In genomic region chr4:139493227-139494025, GRCm38 (mm10) we compare ENCODE assay signal across 8 mouse cellular contexts. TPM values are rescaled to one million over a fixed set of nuclear protein-coding genes. Genes with fewer than 3 reads are reported as not detected.
DNase-seq lines count a peak whose midpoint lies in the region; ATAC-seq and TF ChIP-seq lines count a peak whose summit lies in the region.
"Had no signal": no experiment of that assay in that cellular context is flagged by ENCODE, and none has a peak within 500 bp of the region (broad histone marks: within the 10 kb centered on the region; RNA-seq: fewer than 3 reads in every experiment).

No protein-coding gene starts in this region.

- TF ChIP-seq CTCF in G1E (IDR thresholded peaks at IDR 0.05; ENCODE audit: low read depth, low read length), result no peak
- TF ChIP-seq CTCF in intestine, postnatal 0 days (IDR thresholded peaks at IDR 0.05; ENCODE audit: low read depth), result no peak

- H3K4me1 ChIP-seq in G1E (ENCODE audit: insufficient read depth, low read depth, low read length), result peaks cover 25% of the 10 kb centered on the region
- peaks cover 20% of the 10 kb centered on the region for H3K4me1 ChIP-seq in embryonic facial prominence, embryonic 10.5 days
- H3K4me1 ChIP-seq in liver, embryonic 13.5 days (replicated peaks), result 0 out of 2 replicates have a peak, but pooled peaks cover 3% of the 10 kb centered on the region
- H3K4me1 ChIP-seq in intestine, postnatal 0 days (replicated peaks; ENCODE audit: control insufficient read depth, insufficient read depth, low read length), result no peaks in the 10 kb centered on the region
- no peaks in the 10 kb centered on the region for H3K4me1 ChIP-seq in midbrain, embryonic 14.5 days (ENCODE audit: control insufficient read depth, insufficient read depth, low read length)

- ATAC-seq in G1E (ENCODE audit: extremely low read depth, insufficient number of reproducible peaks, low FRiP score, poor library complexity, severe bottlenecking), result no peak
- ATAC-seq in liver, embryonic 13.5 days (ENCODE audit: low read depth), result no peak
- no peak for ATAC-seq in intestine, postnatal 0 days
- ATAC-seq in midbrain, embryonic 14.5 days (ENCODE audit: low FRiP score, low TSS enrichment), result no peak

- WGBS in embryonic facial prominence, embryonic 10.5 days, result 76% methylated on average over 9 of the region's 9 CpGs
- WGBS in liver, embryonic 13.5 days (ENCODE audit: insufficient replicate concordance), result 37% methylated on average over 9 of the region's 9 CpGs
- 67% methylated on average over 9 of the region's 9 CpGs for WGBS in intestine, postnatal 0 days
- 80% methylated on average over 9 of the region's 9 CpGs for WGBS in midbrain, embryonic 14.5 days

- H3K9ac ChIP-seq in liver, embryonic 13.5 days, result no peak overlapping the region
- H3K9ac ChIP-seq in intestine, postnatal 0 days (ENCODE audit: low read depth, low read length), result no peak overlapping the region
- H3K9ac ChIP-seq in midbrain, embryonic 14.5 days (replicated peaks; ENCODE audit: low read length), result no peak overlapping the region

- H3K4me3 ChIP-seq in G1E (ENCODE audit: low read depth, low read length), result no peak overlapping the region
- H3K4me3 ChIP-seq in embryonic facial prominence, embryonic 10.5 days, result no peak overlapping the region
- H3K4me3 ChIP-seq in liver, embryonic 13.5 days (replicated peaks), result no peak overlapping the region
- H3K4me3 ChIP-seq in intestine, postnatal 0 days (ENCODE audit: low read depth, low read length), result no peak overlapping the region
- no peak overlapping the region for H3K4me3 ChIP-seq in midbrain, embryonic 14.5 days (replicated peaks; ENCODE audit: low read depth, low read length)
- H3K4me3 ChIP-seq: heart, adult 2 months had no signal

- no peak overlapping the region for H3K4me2 ChIP-seq in liver, embryonic 13.5 days
- H3K4me2 ChIP-seq in intestine, postnatal 0 days (replicated peaks; ENCODE audit: low read depth), result no peak overlapping the region
- H3K4me2 ChIP-seq in midbrain, embryonic 14.5 days (ENCODE audit: low read length), result no peak overlapping the region

- no peaks in the 10 kb centered on the region for H3K9me3 ChIP-seq in G1E (replicated peaks)
- H3K9me3 ChIP-seq in embryonic facial prominence, embryonic 10.5 days, result no peaks in the 10 kb centered on the region
- H3K9me3 ChIP-seq in liver, embryonic 13.5 days (replicated peaks), result no peaks in the 10 kb centered on the region
- no peaks in the 10 kb centered on the region for H3K9me3 ChIP-seq in intestine, postnatal 0 days (ENCODE audit: control insufficient read depth)
- no peaks in the 10 kb centered on the region for H3K9me3 ChIP-seq in midbrain, embryonic 14.5 days (ENCODE audit: control insufficient read depth, low read length)

- H3K36me3 ChIP-seq in G1E (replicated peaks), result peaks cover 49% of the 10 kb centered on the region
- H3K36me3 ChIP-seq in embryonic facial prominence, embryonic 10.5 days (replicated peaks), result peaks cover 41% of the 10 kb centered on the region
- H3K36me3 ChIP-seq in liver, embryonic 13.5 days, result peaks cover 33% of the 10 kb centered on the region
- H3K36me3 ChIP-seq in intestine, postnatal 0 days (ENCODE audit: control insufficient read depth, insufficient read depth), result peaks cover 38% of the 10 kb centered on the region
- H3K36me3 ChIP-seq in midbrain, embryonic 14.5 days (ENCODE audit: control insufficient read depth, insufficient read depth, low read length), result peaks cover 38% of the 10 kb centered on the region

- DNase-seq in 416B (ENCODE audit: low read depth), result peak; percentile 56
- DNase-seq in G1E (ENCODE audit: low spot score), result peak; percentile 42
- no peak for DNase-seq in embryonic facial prominence, embryonic 10.5 days (ENCODE audit: low spot score)
- DNase-seq in liver, embryonic 13.5 days, result peak; percentile 15
- DNase-seq in thymus, postnatal 0 days (ENCODE audit: low spot score), result no peak
- no peak for DNase-seq in midbrain, embryonic 14.5 days

- H3K27ac ChIP-seq in embryonic facial prominence, embryonic 10.5 days (replicated peaks), result 0 out of 2 replicates have a peak overlapping the region, but pooled peaks have one; percentile 7
- H3K27ac ChIP-seq in liver, embryonic 13.5 days, result no peak overlapping the region
- H3K27ac ChIP-seq in intestine, postnatal 0 days (ENCODE audit: low read depth, low read length), result no peak overlapping the region
- no peak overlapping the region for H3K27ac ChIP-seq in midbrain, embryonic 14.5 days (replicated peaks; ENCODE audit: low read depth, low read length)
- H3K27ac ChIP-seq: heart, adult 2 months had no signal

- H3K27me3 ChIP-seq in G1E (ENCODE audit: insufficient read depth, low read length), result peaks cover 22% of the 10 kb centered on the region; the same call in 1 of the 2 replicates
- H3K27me3 ChIP-seq in embryonic facial prominence, embryonic 10.5 days (replicated peaks; ENCODE audit: low read depth, poor library complexity, severe bottlenecking), result no peaks in the 10 kb centered on the region
- H3K27me3 ChIP-seq in liver, embryonic 13.5 days, result no peaks in the 10 kb centered on the region
- H3K27me3 ChIP-seq in intestine, postnatal 0 days (replicated peaks; ENCODE audit: control insufficient read depth, insufficient read depth, low read length), result 0 out of 2 replicates have a peak, but pooled peaks cover 3% of the 10 kb centered on the region
- no peaks in the 10 kb centered on the region for H3K27me3 ChIP-seq in midbrain, embryonic 14.5 days (ENCODE audit: control insufficient read depth, insufficient read depth, low read length)

RNA-seq across cellular contexts. Expression of gene Iffo2, which starts 36.9 kb away (rescaled TPM):
- total RNA-seq in G1E (2014; fragmentation: Nextera tagmentation) (not detected in 2 replicates), G1E (2017) (0.35 and 0.38 TPM in 2 replicates)
- polyA plus RNA-seq in G1E (2012), result 0.09 and 0.20 TPM in 2 replicates
- 4.2 and 4.3 TPM in 2 replicates for polyA plus RNA-seq in embryonic facial prominence, embryonic 10.5 days (2016; fragmentation: Nextera tagmentation; extraction: Ambion mirVana)
- 1.0 and 1.1 TPM in 2 replicates for polyA plus RNA-seq in liver, embryonic 13.5 days (2015; fragmentation: Nextera tagmentation; extraction: Ambion mirVana)
- 3.4 and 4.0 TPM in 2 replicates for polyA plus RNA-seq in intestine, postnatal 0 days (2015; fragmentation: Nextera tagmentation; extraction: Ambion mirVana)
- 3.1 and 3.7 TPM in 2 replicates for polyA plus RNA-seq in thymus, postnatal 0 days (2015; fragmentation: Nextera tagmentation; extraction: Ambion mirVana)
- polyA plus RNA-seq in midbrain, embryonic 14.5 days (2014; fragmentation: Nextera tagmentation; extraction: Ambion mirVana), result 5.2 and 6.2 TPM in 2 replicates

Comparison
In these comparisons a context has a peak if more than half of its experiments do, and no peak if none do; other contexts are left out.
1. DNase-seq: peak in 416B (single experiment), G1E (single experiment) and liver, embryonic 13.5 days (single experiment); none in embryonic facial prominence, embryonic 10.5 days (single experiment), thymus, postnatal 0 days (single experiment) and midbrain, embryonic 14.5 days (single experiment).